In the genomic region with DNA sequence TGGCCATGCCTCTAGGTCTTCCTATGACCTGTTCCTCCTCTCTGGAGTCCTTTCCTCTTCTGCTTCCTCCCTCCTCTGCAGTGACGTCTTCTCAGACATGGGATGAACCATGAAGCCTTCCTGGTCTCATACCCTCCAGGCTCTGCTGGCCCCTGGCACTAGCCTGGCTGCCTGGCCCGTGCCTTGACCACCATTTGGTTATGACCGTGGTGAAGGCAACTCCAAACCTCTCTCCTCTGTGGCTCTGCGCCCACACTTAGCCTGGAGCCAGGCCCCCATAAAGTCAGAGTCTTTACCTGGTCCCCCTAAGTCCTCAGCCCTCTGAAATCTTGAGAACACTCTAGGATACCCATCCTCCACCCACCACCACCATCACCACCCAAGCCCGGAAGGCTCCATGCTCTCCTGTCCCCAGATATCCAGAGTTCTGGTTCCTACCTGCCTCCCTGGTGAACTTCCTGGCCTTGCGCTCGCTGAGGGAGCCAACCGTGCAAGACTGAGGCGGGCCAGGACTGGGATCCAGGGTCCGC, we compare ENCODE assay signal across 17 mouse cellular contexts. TPM values are rescaled to one million over a fixed set of nuclear protein-coding genes. Genes with fewer than 3 reads are reported as not detected.
DNase-seq lines count a peak whose midpoint lies in the region; ATAC-seq and TF ChIP-seq lines count a peak whose summit lies in the region.
"Had no signal": no experiment of that assay in that cellular context is flagged by ENCODE, and none has a peak within 500 bp of the region (broad histone marks: within the 10 kb centered on the region; RNA-seq: fewer than 3 reads in every experiment).

No protein-coding gene starts in this region.

- peak overlapping the region; percentile 1; the same call in 1 of the 2 replicates for H3K4me3 ChIP-seq in heart, adult 2 months
- H3K4me3 ChIP-seq in kidney, embryonic 16.5 days (ENCODE audit: low read length) = no peak overlapping the region
- H3K4me3 ChIP-seq: embryonic facial prominence, embryonic 13.5 days; intestine, embryonic 15.5 days; layer of hippocampus, adult 2 months; liver, embryonic 12.5 days had no signal

- no peak overlapping the region for H3K9ac ChIP-seq in heart, adult 2 months (ENCODE audit: low read depth, low read length)
- no peak overlapping the region for H3K9ac ChIP-seq in kidney, embryonic 16.5 days (replicated peaks; ENCODE audit: low read length)
- H3K9ac ChIP-seq: embryonic facial prominence, embryonic 13.5 days; hindbrain, embryonic 14.5 days; intestine, embryonic 15.5 days; liver, embryonic 12.5 days had no signal

- H3K36me3 ChIP-seq in heart, adult 2 months (ENCODE audit: control insufficient read depth, insufficient read depth, low read length) = no peaks in the 10 kb centered on the region; the same call in 1 of the 2 replicates
- H3K36me3 ChIP-seq in kidney, embryonic 16.5 days (ENCODE audit: insufficient read depth, low read length) = peaks cover 10% of the 10 kb centered on the region
- H3K36me3 ChIP-seq: intestine, embryonic 15.5 days had no signal

- TF ChIP-seq EP300 in heart, adult 2 months (IDR thresholded peaks at IDR 0.05; ENCODE audit: insufficient read depth, low read depth, low read length) = no peak

- no peaks in the 10 kb centered on the region for H3K9me3 ChIP-seq in kidney, embryonic 16.5 days (ENCODE audit: low read length)
- H3K9me3 ChIP-seq: embryonic facial prominence, embryonic 13.5 days; intestine, embryonic 15.5 days; liver, embryonic 12.5 days had no signal

- no peak for DNase-seq in heart, adult 2 months
- DNase-seq in heart, postnatal 4 days = no peak
- no peak for DNase-seq in kidney, postnatal 36 days
- peak; percentile 5 for DNase-seq in right cerebral cortex, postnatal 14 days
- no peak for DNase-seq in right cerebral cortex, adult 18-20 months
- no peak for DNase-seq in T-cell, adult 2 months (ENCODE audit: low spot score)
- DNase-seq: cerebellum, adult 9-10 months; left cerebral cortex, postnatal 4 days had no signal

- TF ChIP-seq POLR2A in heart, adult 2 months (IDR thresholded peaks at IDR 0.05; ENCODE audit: insufficient read depth, low read depth, low read length) = no peak

- 72% methylated on average over 10 of the region's 10 CpGs for WGBS in heart, adult 2 months
- WGBS in kidney, embryonic 16.5 days = 63% methylated on average over 10 of the region's 10 CpGs

- no peak for TF ChIP-seq CTCF in heart, adult 2 months (IDR thresholded peaks at IDR 0.05)

- no peaks in the 10 kb centered on the region for H3K27me3 ChIP-seq in heart, adult 2 months (ENCODE audit: control insufficient read depth, insufficient read depth, low read length)
- no peaks in the 10 kb centered on the region for H3K27me3 ChIP-seq in kidney, embryonic 16.5 days (ENCODE audit: insufficient read depth, low read length)
- H3K27me3 ChIP-seq: intestine, embryonic 15.5 days; Patski had no signal

- peak; percentile 10; the same call in 1 of the 2 replicates for ATAC-seq in kidney, embryonic 16.5 days (ENCODE audit: low FRiP score, low TSS enrichment)
- no peak for ATAC-seq in monocyte, adult 5-6 weeks (replicated peaks; ENCODE audit: insufficient number of reproducible peaks, low FRiP score, low TSS enrichment, poor library complexity, severe bottlenecking)
- ATAC-seq: intestine, embryonic 15.5 days; liver, embryonic 12.5 days; Patski had no signal

- H3K4me1 ChIP-seq in heart, adult 2 months (ENCODE audit: control insufficient read depth, insufficient read depth, low read length) = peaks cover 3% of the 10 kb centered on the region
- no peaks in the 10 kb centered on the region for H3K4me1 ChIP-seq in kidney, embryonic 16.5 days (ENCODE audit: insufficient read depth, low read length)
- H3K4me1 ChIP-seq: intestine, embryonic 15.5 days had no signal

- H3K27ac ChIP-seq in heart, adult 2 months = peak overlapping the region; percentile 66
- no peak overlapping the region for H3K27ac ChIP-seq in kidney, embryonic 16.5 days (ENCODE audit: low read length)
- H3K27ac ChIP-seq: embryonic facial prominence, embryonic 13.5 days; hindbrain, embryonic 14.5 days; intestine, embryonic 15.5 days; liver, embryonic 12.5 days had no signal

- H3K79me2 ChIP-seq in heart, adult 2 months (replicated peaks; ENCODE audit: control insufficient read depth, insufficient read depth, low read length) = no peaks in the 10 kb centered on the region

- intact Hi-C loops in heart, adult 2 months (cut with DNase I) = no loop called here

- no peak overlapping the region for H3K4me2 ChIP-seq in kidney, embryonic 16.5 days (replicated peaks; ENCODE audit: low read depth, low read length)
- H3K4me2 ChIP-seq: embryonic facial prominence, embryonic 13.5 days; hindbrain, embryonic 14.5 days; intestine, embryonic 15.5 days; liver, embryonic 12.5 days; midbrain, embryonic 11.5 days had no signal

RNA-seq across cellular contexts. Expression of gene Plcd3, which starts 27.3 kb away (rescaled TPM):
- 10 to 100 TPM; 13.7 to 14.0 TPM for total RNA-seq in heart, adult 2 months (2021)
- 20.6 and 22.3 TPM in 2 replicates for polyA plus RNA-seq in heart, adult 2 months (2012; rRNA removed)
- total RNA-seq in heart, postnatal 4 days (2021) = 10 to 100 TPM; 28.0 to 34.8 TPM
- polyA plus RNA-seq in kidney, embryonic 16.5 days (2015; fragmentation: Nextera tagmentation; extraction: Ambion mirVana) = 8.2 and 8.7 TPM in 2 replicates
- 0.97 TPM in 1 of 3 replicates, not detected in the others for total RNA-seq in monocyte, adult 5-6 weeks (2017)

RNA-seq across cellular contexts. Expression of gene Acbd4, which starts 27.3 kb away (rescaled TPM):
- 10 to 100 TPM; 27.8 to 38.1 TPM for total RNA-seq in heart, adult 2 months (2021)
- polyA plus RNA-seq in heart, adult 2 months (2012; rRNA removed) = 27.5 and 27.8 TPM in 2 replicates
- total RNA-seq in heart, postnatal 4 days (2021) = 10 to 100 TPM; 25.9 to 29.2 TPM
- polyA plus RNA-seq in kidney, embryonic 16.5 days (2015; fragmentation: Nextera tagmentation; extraction: Ambion mirVana) = 28.7 and 29.9 TPM in 2 replicates
- 21.8 to 32.6 TPM (median 28.3 TPM) in 3 replicates for total RNA-seq in monocyte, adult 5-6 weeks (2017)

RNA-seq across cellular contexts. Expression of gene Hexim1, which starts 41.8 kb away (rescaled TPM):
- 10 to 100 TPM; 18.2 to 19.3 TPM for total RNA-seq in heart, adult 2 months (2021)
- polyA plus RNA-seq in heart, adult 2 months (2012; rRNA removed) = 7.8 and 9.0 TPM in 2 replicates
- 10 to 100 TPM; 14.8 to 15.7 TPM for total RNA-seq in heart, postnatal 4 days (2021)
- polyA plus RNA-seq in kidney, embryonic 16.5 days (2015; fragmentation: Nextera tagmentation; extraction: Ambion mirVana) = 5.5 and 6.6 TPM in 2 replicates
- total RNA-seq in monocyte, adult 5-6 weeks (2017) = 90.9 to 99.4 TPM (median 96.2 TPM) in 3 replicates

RNA-seq across cellular contexts. Expression of gene Dcakd, which starts 46.1 kb away (rescaled TPM):
- 10 to 100 TPM; 69.3 to 75.0 TPM for total RNA-seq in heart, adult 2 months (2021)
- 122 and 139 TPM in 2 replicates for polyA plus RNA-seq in heart, adult 2 months (2012; rRNA removed)
- total RNA-seq in heart, postnatal 4 days (2021) = 10 to 100 TPM; 76.4 to 77.9 TPM
- polyA plus RNA-seq in kidney, embryonic 16.5 days (2015; fragmentation: Nextera tagmentation; extraction: Ambion mirVana) = 161 and 201 TPM in 2 replicates
- 15.5 to 32.4 TPM (median 15.8 TPM) in 3 replicates for total RNA-seq in monocyte, adult 5-6 weeks (2017)

RNA-seq across cellular contexts. Expression of gene Nmt1, which starts 46.2 kb away (rescaled TPM):
- 10 to 100 TPM; 60.5 to 67.2 TPM for total RNA-seq in heart, adult 2 months (2021)
- polyA plus RNA-seq in heart, adult 2 months (2012; rRNA removed) = 37.1 and 55.3 TPM in 2 replicates
- 10 to 100 TPM; 57.6 to 62.7 TPM for total RNA-seq in heart, postnatal 4 days (2021)
- polyA plus RNA-seq in kidney, embryonic 16.5 days (2015; fragmentation: Nextera tagmentation; extraction: Ambion mirVana) = 50.7 and 51.9 TPM in 2 replicates
- total RNA-seq in monocyte, adult 5-6 weeks (2017) = 54.9 to 60.7 TPM (median 55.9 TPM) in 3 replicates
